Mouse (Mus musculus) kidney, embryonic 16.5 days (tissue): ENCODE data around the gene AC124502.3. TPM values are rescaled to one million over a fixed set of nuclear protein-coding genes. Genes with fewer than 3 reads are reported as not detected.

Source experiments
- ATAC-seq: fragments of 200-750 bp; cut with Nextera tagmentation; 2 replicates; pipeline ENCODE4 v1.8.0; 2017; ENCODE audit warnings: moderate TSS enrichment; ENCODE audit not compliant: low FRiP score, low TSS enrichment
- H3K27ac ChIP-seq: fragments of 300-500 bp; sonication (generic); 2 replicates; pipeline ENCODE4 v1.5.1; 2014; ENCODE audit warnings: low read length
- H3K27me3 ChIP-seq: fragments of 300-500 bp; sonication (generic); 2 replicates; pipeline ENCODE4 v1.6.1; 2014; ENCODE audit warnings: low read length, control low read depth, mixed read lengths; ENCODE audit not compliant: insufficient read depth
- H3K36me3 ChIP-seq: fragments of 300-500 bp; sonication (generic); 2 replicates; pipeline ENCODE4 v1.6.1; 2014; ENCODE audit warnings: low read length, control low read depth, mixed read lengths; ENCODE audit not compliant: insufficient read depth
- H3K4me1 ChIP-seq: fragments of 300-500 bp; sonication (generic); 2 replicates; pipeline ENCODE4 v1.6.1; 2014; ENCODE audit warnings: low read length, control low read depth, mixed read lengths; ENCODE audit not compliant: insufficient read depth
- H3K4me2 ChIP-seq: fragments of 300-500 bp; sonication (generic); replicated peaks from 2 replicates; pipeline ENCODE4 v1.6.1; 2014; ENCODE audit warnings: low read depth, low read length
- H3K4me3 ChIP-seq: fragments of 300-500 bp; sonication (generic); 2 replicates; pipeline ENCODE4 v1.5.1; 2014; ENCODE audit warnings: mild to moderate bottlenecking, low read length
- H3K9ac ChIP-seq: fragments of 300-500 bp; sonication (generic); replicated peaks from 2 replicates; pipeline ENCODE4 v1.6.1; 2014; ENCODE audit warnings: low read length
- H3K9me3 ChIP-seq: fragments of 300-500 bp; sonication (generic); 2 replicates; pipeline ENCODE4 v1.6.1; 2016; ENCODE audit warnings: low read length, control low read depth
- WGBS: fragments of 180-500 bp; shearing (Covaris S2); extraction: QIAGEN DNeasy Blood & Tissue Kit; methylation state at CpG from one replicate; pipeline ENCODE4 v1.1.7; 2014; 5-methylcytosine and 5-hydroxymethylcytosine counted together
- polyA plus RNA-seq: library from polyadenylated mRNA; unstranded; fragments of >200 nt; fragmentation: Nextera tagmentation; extraction: Ambion mirVana; gene quantifications from 2 replicates; pipeline ENCODE4 v1.2.1, GENCODE M21; 2015

AC124502.3 gene
- polyA plus RNA-seq, 1 experiment from 2014 or later: 1.9 TPM

- Histone ChIP-seq H3K9ac (peak within 1 kb of the TSS; percentile 82), H3K36me3 (peaks cover 8% of the 10 kb centered on the region; the same call in 1 of the 2 replicates), H3K4me3 (peak within 1 kb of the TSS; percentile 86), H3K4me2 (peak within 1 kb of the TSS; percentile 97), H3K27me3 (no peaks in the 10 kb centered on the region), H3K27ac (peak within 1 kb of the TSS; percentile 85), H3K9me3 (no peaks in the 10 kb centered on the region), H3K4me1 (peaks cover 7% of the 10 kb centered on the region; the same call in 1 of the 2 replicates)
- WGBS: under 1% methylated on average over 62 of the region's 62 CpGs
- peak; percentile 97 for ATAC-seq
Measured at GRCm38 (mm10) chr19:5023621-5024479, 14.8 kb upstream of the AC124502.3 start, which contains the start of gene Slc29a2. Gene Slc29a2 (plus strand): TSS chr19:5023860.

- no peaks in the 10 kb centered on the region for H3K27me3 ChIP-seq
- ATAC-seq: no peak
- 82% methylated on average over 8 of the region's 8 CpGs for WGBS
- no peak overlapping the region for H3K4me3 ChIP-seq
- no peak overlapping the region for H3K9ac ChIP-seq
- H3K4me1 ChIP-seq: peaks cover 7% of the 10 kb centered on the region; the same call in 1 of the 2 replicates
- H3K36me3 ChIP-seq: peaks cover 22% of the 10 kb centered on the region; the same call in 1 of the 2 replicates
- H3K9me3 ChIP-seq: no peaks in the 10 kb centered on the region
- H3K4me2 ChIP-seq: no peak overlapping the region
- no peak overlapping the region for H3K27ac ChIP-seq
Measured at GRCm38 (mm10) chr19:5026111-5026510, 12.6 kb upstream of the AC124502.3 start.

GRCm38 (mm10) chr19:5032686-5033085 lies 6.0 kb upstream of the AC124502.3 start:
- ATAC-seq: no peak
- Histone ChIP-seq H3K27me3 (no peaks in the 10 kb centered on the region), H3K4me3 (no peak overlapping the region), H3K9me3 (no peaks in the 10 kb centered on the region), H3K36me3 (peaks cover 21% of the 10 kb centered on the region; the same call in 1 of the 2 replicates), H3K4me2 (no peak overlapping the region), H3K4me1 (no peaks in the 10 kb centered on the region), H3K9ac (no peak overlapping the region), H3K27ac (no peak overlapping the region)
- 83% methylated on average over 3 of the region's 3 CpGs for WGBS

GRCm38 (mm10) chr19:5036577-5036976 lies 2.1 kb upstream of the AC124502.3 start:
- Histone ChIP-seq H3K4me1 (peaks cover 17% of the 10 kb centered on the region), H3K27ac (no peak overlapping the region), H3K4me3 (no peak overlapping the region), H3K27me3 (no peaks in the 10 kb centered on the region), H3K36me3 (0 out of 2 replicates have a peak, but pooled peaks cover 1% of the 10 kb centered on the region), H3K9ac (no peak overlapping the region), H3K4me2 (no peak overlapping the region), H3K9me3 (no peaks in the 10 kb centered on the region)
- ATAC-seq: no peak
- 82% methylated on average over 4 of the region's 4 CpGs for WGBS

DNA sequence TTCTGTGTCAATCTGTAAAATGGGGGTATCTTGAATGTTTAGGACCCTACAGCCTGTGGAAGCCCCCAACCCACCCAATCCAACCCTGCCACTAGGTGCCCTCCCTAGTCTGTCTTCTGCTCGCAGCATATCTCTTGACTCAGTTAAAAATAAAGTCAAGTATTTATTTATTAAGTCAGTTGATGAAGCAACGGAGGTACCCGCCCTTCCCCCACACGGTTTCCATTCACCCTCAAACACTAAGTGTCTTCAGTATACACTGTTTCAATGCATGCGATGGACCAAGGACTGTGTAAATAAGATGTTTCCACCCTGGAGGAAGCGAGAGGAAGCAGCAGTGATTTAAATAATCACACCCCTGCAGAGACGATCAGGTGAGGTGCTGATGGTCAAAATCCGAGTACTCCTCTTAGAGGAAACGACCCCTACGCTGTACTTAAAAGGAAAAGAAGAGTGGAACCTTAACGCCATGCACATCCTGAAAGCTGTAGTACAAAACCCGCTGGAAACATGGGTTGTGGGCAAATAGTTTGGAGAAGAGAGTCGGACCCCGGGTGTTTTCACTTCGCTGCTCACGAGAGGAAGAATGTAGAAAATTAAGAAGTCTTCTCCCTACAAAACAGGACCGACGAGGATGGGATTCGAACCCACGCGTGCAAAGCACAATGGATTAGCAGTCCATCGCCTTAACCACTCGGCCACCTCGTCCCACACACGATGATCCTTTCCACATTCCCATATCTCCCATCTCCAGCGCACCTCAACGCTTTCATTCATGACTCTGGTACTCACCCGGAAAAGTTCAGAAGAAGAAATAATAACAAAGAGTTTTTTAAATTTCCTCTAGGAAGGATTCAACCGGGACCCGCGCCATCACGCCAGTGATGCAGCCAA lies 766 bp upstream of the AC124502.3 start:
- Histone ChIP-seq H3K27ac (peak overlapping the region; percentile 79), H3K4me3 (peak overlapping the region; percentile 89), H3K36me3 (no peaks in the 10 kb centered on the region), H3K9ac (peak overlapping the region; percentile 95), H3K27me3 (no peaks in the 10 kb centered on the region), H3K4me2 (peak overlapping the region; percentile 86), H3K4me1 (peaks cover 23% of the 10 kb centered on the region), H3K9me3 (no peaks in the 10 kb centered on the region)
- peak; percentile 25 for ATAC-seq
- WGBS: 4% methylated on average over 32 of the region's 32 CpGs

DNA sequence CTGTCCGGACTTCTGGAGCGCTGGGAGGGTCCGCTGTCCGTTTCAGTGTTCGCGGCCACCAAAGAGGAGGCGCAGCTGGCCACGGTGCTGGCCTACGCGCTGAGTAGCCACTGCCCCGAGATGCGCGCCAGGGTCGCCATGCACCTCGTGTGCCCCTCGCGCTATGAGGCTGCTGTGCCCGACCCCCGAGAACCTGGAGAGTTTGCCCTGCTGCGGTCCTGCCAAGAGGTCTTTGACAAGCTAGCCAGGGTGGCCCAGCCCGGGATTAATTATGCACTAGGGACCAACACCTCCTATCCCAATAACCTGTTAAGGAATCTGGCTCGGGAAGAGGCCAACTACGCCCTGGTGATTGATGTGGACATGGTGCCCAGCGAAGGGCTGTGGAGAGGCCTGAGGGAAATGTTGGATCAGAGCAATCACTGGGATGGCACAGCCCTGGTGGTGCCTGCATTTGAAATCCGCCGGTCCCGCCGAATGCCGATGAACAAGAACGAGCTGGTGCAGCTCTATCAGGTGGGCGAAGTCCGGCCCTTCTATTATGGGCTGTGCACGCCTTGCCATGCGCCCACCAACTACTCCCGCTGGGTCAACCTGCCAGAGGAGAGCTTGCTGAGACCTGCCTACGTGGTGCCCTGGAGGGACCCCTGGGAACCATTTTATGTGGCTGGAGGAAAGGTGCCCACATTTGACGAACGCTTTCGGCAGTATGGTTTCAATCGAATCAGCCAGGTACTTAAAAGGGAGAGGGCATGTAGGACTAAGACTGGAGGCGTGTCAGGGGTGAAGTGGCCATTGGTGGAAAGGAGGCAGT lies 817 bp downstream of the AC124502.3 start:
- Histone ChIP-seq H3K27me3 (no peaks in the 10 kb centered on the region), H3K27ac (peak overlapping the region; percentile 79; the same call in 1 of the 2 replicates), H3K4me1 (peaks cover 23% of the 10 kb centered on the region), H3K36me3 (peaks cover 4% of the 10 kb centered on the region; the same call in 1 of the 2 replicates), H3K4me3 (peak overlapping the region; percentile 89), H3K9me3 (no peaks in the 10 kb centered on the region), H3K4me2 (peak overlapping the region; percentile 86), H3K9ac (peak overlapping the region; percentile 95)
- 11% methylated on average over 41 of the region's 41 CpGs for WGBS
- ATAC-seq: peak; percentile 18

GRCm38 (mm10) chr19:5040862-5041523 lies 2.3 kb downstream of the AC124502.3 start, which contains the start of gene Brms1:
Gene Brms1 (plus strand): TSS chr19:5041354.
- peak within 1 kb of the TSS; percentile 77 for H3K9ac ChIP-seq
- WGBS: 4% methylated on average over 40 of the region's 40 CpGs

GRCm38 (mm10) chr19:5041588-5041987 lies 2.9 kb downstream of the AC124502.3 start:
- Histone ChIP-seq H3K9ac (peak overlapping the region; percentile 77), H3K36me3 (peaks cover 4% of the 10 kb centered on the region; the same call in 1 of the 2 replicates), H3K27me3 (no peaks in the 10 kb centered on the region), H3K9me3 (no peaks in the 10 kb centered on the region), H3K4me3 (peak overlapping the region; percentile 89), H3K4me2 (peak overlapping the region; percentile 86), H3K4me1 (peaks cover 23% of the 10 kb centered on the region), H3K27ac (peak overlapping the region; percentile 76)
- peak; percentile 7; the same call in 1 of the 2 replicates for ATAC-seq
- 3% methylated on average over 16 of the region's 16 CpGs for WGBS

More at GRCm38 (mm10) chr19:5040862-5041523, 2.3 kb downstream of the AC124502.3 start, which contains the start of gene Brms1:
- peak within 1 kb of the TSS; percentile 86 for H3K4me2 ChIP-seq
- no peaks in the 10 kb centered on the region for H3K9me3 ChIP-seq
- H3K27me3 ChIP-seq: no peaks in the 10 kb centered on the region
- ATAC-seq: peak; percentile 71
- peaks cover 4% of the 10 kb centered on the region; the same call in 1 of the 2 replicates for H3K36me3 ChIP-seq
- H3K4me1 ChIP-seq: peaks cover 23% of the 10 kb centered on the region
- H3K27ac ChIP-seq: peak within 1 kb of the TSS; percentile 76
- peak within 1 kb of the TSS; percentile 89 for H3K4me3 ChIP-seq
